In genomic region chr2:32816946-32817581, GRCm38 (mm10) we compare ENCODE assay signal across 8 mouse cellular contexts. TPM values are rescaled to one million over a fixed set of nuclear protein-coding genes. Genes with fewer than 3 reads are reported as not detected.
DNase-seq lines count a peak whose midpoint lies in the region; ATAC-seq and TF ChIP-seq lines count a peak whose summit lies in the region.

No protein-coding gene starts in this region.

- 23% methylated on average over 17 of the region's 17 CpGs for WGBS in lung, embryonic 15.5 days
- 33% methylated on average over 17 of the region's 17 CpGs for WGBS in stomach, embryonic 16.5 days
- WGBS in liver, postnatal 0 days (ENCODE audit: insufficient replicate concordance): 75% methylated on average over 17 of the region's 17 CpGs

- no peak overlapping the region for H3K9ac ChIP-seq in CH12.LX (ENCODE audit: insufficient read depth, low read depth)
- no peak overlapping the region for H3K9ac ChIP-seq in lung, embryonic 15.5 days
- H3K9ac ChIP-seq in stomach, embryonic 16.5 days (ENCODE audit: low read length): no peak overlapping the region
- no peak overlapping the region for H3K9ac ChIP-seq in liver, postnatal 0 days (replicated peaks)

- intact Hi-C loops in heart, postnatal 25 days (cut with DNase I): loop anchor here (5.0 kb wide), 1 partner anchor 110 kb away; no protein-coding TSS in a partner anchor

- H3K4me2 ChIP-seq in CH12.LX (ENCODE audit: insufficient read depth, low read depth, poor library complexity, severe bottlenecking): peak overlapping the region; percentile 44; the same call in 1 of the 2 replicates
- H3K4me2 ChIP-seq in lung, embryonic 15.5 days: peak overlapping the region; percentile 16; the same call in 1 of the 2 replicates
- no peak overlapping the region for H3K4me2 ChIP-seq in stomach, embryonic 16.5 days (ENCODE audit: low read depth, low read length)
- no peak overlapping the region for H3K4me2 ChIP-seq in liver, postnatal 0 days (ENCODE audit: low read depth, low read length)

- peaks cover 3 to 25% of the 10 kb centered on the region in 2 experiments for H3K4me1 ChIP-seq in CH12.LX (ENCODE audit: control insufficient read depth in 1 of 2, insufficient read depth in 2 of 2)
- H3K4me1 ChIP-seq in lung, embryonic 15.5 days: peaks cover 21% of the 10 kb centered on the region
- H3K4me1 ChIP-seq in stomach, embryonic 16.5 days (ENCODE audit: control insufficient read depth, insufficient read depth, low read length): no peaks in the 10 kb centered on the region
- no peaks in the 10 kb centered on the region; the same call in 1 of the 2 replicates for H3K4me1 ChIP-seq in liver, postnatal 0 days (ENCODE audit: insufficient read depth)

- no peaks in the 10 kb centered on the region for H3K79me2 ChIP-seq in CH12.LX (replicated peaks; ENCODE audit: control insufficient read depth, extremely low read depth, insufficient read depth, poor library complexity, severe bottlenecking)

- TF ChIP-seq EP300 in CH12.LX (IDR thresholded peaks at IDR 0.05; ENCODE audit: low read length): no peak
- no peak for TF ChIP-seq EP300 in liver, postnatal 0 days (IDR thresholded peaks at IDR 0.05; ENCODE audit: low read depth)

- H3K27me3 ChIP-seq in CH12.LX (replicated peaks): no peaks in the 10 kb centered on the region
- H3K27me3 ChIP-seq in lung, embryonic 15.5 days: no peaks in the 10 kb centered on the region
- H3K27me3 ChIP-seq in stomach, embryonic 16.5 days (ENCODE audit: control insufficient read depth, insufficient read depth, low read length): no peaks in the 10 kb centered on the region
- H3K27me3 ChIP-seq in liver, postnatal 0 days (ENCODE audit: insufficient read depth, low read length): no peaks in the 10 kb centered on the region

- in situ Hi-C loops in CH12.LX (cut with MboI; ENCODE audit: low pct_ligation_motif_present, low pct_unique_long_range_greater_than_20kb, low sequenced_read_pairs): no loop called here

- peak overlapping the region in 1 of 3 experiments; percentile 13 for H3K4me3 ChIP-seq in CH12.LX (replicated peaks in 1 of 3; ENCODE audit: low read depth in 2 of 3, low read length in 2 of 3, poor library complexity in 1 of 3)
- H3K4me3 ChIP-seq in lung, embryonic 15.5 days: no peak overlapping the region
- no peak overlapping the region for H3K4me3 ChIP-seq in stomach, embryonic 16.5 days (replicated peaks; ENCODE audit: low read length)
- H3K4me3 ChIP-seq in liver, postnatal 0 days (ENCODE audit: low read depth, low read length): no peak overlapping the region

- TF ChIP-seq POLR2A in CH12.LX (IDR thresholded peaks at IDR 0.05; ENCODE audit: low read depth, low read length): no peak

- peak; percentile 46 for DNase-seq in CH12.LX (ENCODE audit: extremely low read depth)
- DNase-seq in cerebellum, postnatal 14 days: peak; percentile 82 to 89
- DNase-seq in layer of hippocampus, adult 11-12 months (ENCODE audit: low spot score): peak; percentile 79
- DNase-seq in heart, postnatal 25 days (ENCODE audit: low spot score): no peak
- no peak for DNase-seq in liver, postnatal 0 days
- no peak for DNase-seq in spleen, postnatal 36 days (ENCODE audit: low spot score in 2 of 2)

- peaks cover 0 to 39% of the 10 kb centered on the region in 2 experiments for H3K36me3 ChIP-seq in CH12.LX (replicated peaks in 1 of 2; ENCODE audit: control insufficient read depth in 1 of 2, insufficient read depth in 1 of 2, low read length in 1 of 2)
- H3K36me3 ChIP-seq in lung, embryonic 15.5 days: 0 out of 2 replicates have a peak, but pooled peaks cover 2% of the 10 kb centered on the region
- no peaks in the 10 kb centered on the region for H3K36me3 ChIP-seq in stomach, embryonic 16.5 days (ENCODE audit: control insufficient read depth, insufficient read depth, low read length)
- H3K36me3 ChIP-seq in liver, postnatal 0 days (replicated peaks; ENCODE audit: insufficient read depth, low read length): 0 out of 2 replicates have a peak, but pooled peaks cover 3% of the 10 kb centered on the region

- dilution Hi-C loops in CH12.LX (cut with MboI; ENCODE audit: extremely low pct_ligation_motif_present, extremely low pct_unique_long_range_greater_than_20kb, low sequenced_read_pairs): no loop called here

- no peaks in the 10 kb centered on the region for H3K9me3 ChIP-seq in CH12.LX (replicated peaks; ENCODE audit: low read length)
- no peaks in the 10 kb centered on the region for H3K9me3 ChIP-seq in lung, embryonic 15.5 days
- H3K9me3 ChIP-seq in stomach, embryonic 16.5 days (replicated peaks; ENCODE audit: control insufficient read depth, low read length): no peaks in the 10 kb centered on the region
- H3K9me3 ChIP-seq in liver, postnatal 0 days (ENCODE audit: low read length): no peaks in the 10 kb centered on the region

- no peak overlapping the region for H3K27ac ChIP-seq in CH12.LX (ENCODE audit: insufficient read depth, low read depth)
- peak overlapping the region; percentile 26; the same call in 1 of the 2 replicates for H3K27ac ChIP-seq in lung, embryonic 15.5 days
- no peak overlapping the region for H3K27ac ChIP-seq in stomach, embryonic 16.5 days (ENCODE audit: low read length)
- H3K27ac ChIP-seq in liver, postnatal 0 days (ENCODE audit: low read depth): no peak overlapping the region

- TF ChIP-seq CTCF in CH12.LX (conservative IDR thresholded peaks at IDR 0.05 in 1 of 2, IDR thresholded peaks at IDR 0.05 in 1 of 2; ENCODE audit: low read depth in 2 of 2, low read length in 2 of 2): no peak
- no peak for TF ChIP-seq CTCF in liver, postnatal 0 days (IDR thresholded peaks at IDR 0.05; ENCODE audit: low read depth)

- TF ChIP-seq RAD21 in CH12.LX (IDR thresholded peaks at IDR 0.05; ENCODE audit: low read depth, low read length): no peak

- ATAC-seq in lung, embryonic 15.5 days (ENCODE audit: borderline replicate concordance, extremely low read depth, low FRiP score, low TSS enrichment): no peak
- 0 out of 2 replicates have a peak, but pooled peaks have one; percentile 37 for ATAC-seq in stomach, embryonic 16.5 days (ENCODE audit: insufficient read depth, low FRiP score)
- no peak for ATAC-seq in liver, postnatal 0 days

TF ChIP-seq in CH12.LX, 34 proteins besides CTCF, POLR2A, EP300 and RAD21 (continues in another document):
- TF ChIP-seq SMC3 (IDR thresholded peaks at IDR 0.05; ENCODE audit: low read depth, low read length): no peak
- no peak for TF ChIP-seq TCF12 (IDR thresholded peaks at IDR 0.05; ENCODE audit: low read depth, low read length)
- no peak for TF ChIP-seq MAFK (IDR thresholded peaks at IDR 0.05; ENCODE audit: insufficient replicate concordance, low read length)
- no peak for TF ChIP-seq NRF1 (IDR thresholded peaks at IDR 0.05; ENCODE audit: low read depth, low read length)
- no peak for TF ChIP-seq MEF2A (IDR thresholded peaks at IDR 0.05; ENCODE audit: borderline replicate concordance, low read depth, low read length)
- TF ChIP-seq USF1 (IDR thresholded peaks at IDR 0.05; ENCODE audit: low read depth, low read length): no peak
- TF ChIP-seq MXI1 (IDR thresholded peaks at IDR 0.05; ENCODE audit: low read depth, low read length): no peak
- no peak for TF ChIP-seq BHLHE40 (IDR thresholded peaks at IDR 0.05; ENCODE audit: low read depth, low read length)
- TF ChIP-seq ELF1 (IDR thresholded peaks at IDR 0.05; ENCODE audit: low read depth, low read length): no peak
- no peak for TF ChIP-seq UBTF (IDR thresholded peaks at IDR 0.05; ENCODE audit: low read depth, low read length)

RNA-seq across cellular contexts. Expression of gene Stxbp1, which starts 30.0 kb away (rescaled TPM):
- total RNA-seq in CH12.LX (2012; rRNA removed) (1.4 and 2.5 TPM in 2 replicates), CH12.LX (2014; rRNA removed) (1.5 and 1.6 TPM in 2 replicates)
- polyA plus RNA-seq in CH12.LX (2012; ENCODE audit: insufficient read length, low read depth): 8.3 and 10.4 TPM in 2 replicates
- 21.0 and 22.3 TPM in 2 replicates for polyA plus RNA-seq in lung, embryonic 15.5 days (2015; fragmentation: Nextera tagmentation; extraction: Ambion mirVana)
- polyA plus RNA-seq in stomach, embryonic 16.5 days (2015; fragmentation: Nextera tagmentation; extraction: Ambion mirVana): 20.8 and 23.2 TPM in 2 replicates
- total RNA-seq in heart, postnatal 25 days (2021): 10 to 100 TPM; 11.0 to 11.7 TPM
- polyA plus RNA-seq in liver, postnatal 0 days (2015; fragmentation: Nextera tagmentation; extraction: Ambion mirVana): 2.1 and 2.3 TPM in 2 replicates

RNA-seq across cellular contexts. Expression of gene Cfap157, which starts 32.8 kb away (rescaled TPM):
- total RNA-seq in CH12.LX (2012; rRNA removed) (not detected in 2 replicates), CH12.LX (2014; rRNA removed) (not detected in 2 replicates)
- polyA plus RNA-seq in CH12.LX (2012; ENCODE audit: insufficient read length, low read depth): 0.23 and 0.67 TPM in 2 replicates
- polyA plus RNA-seq in lung, embryonic 15.5 days (2015; fragmentation: Nextera tagmentation; extraction: Ambion mirVana): 1.1 and 1.3 TPM in 2 replicates
- polyA plus RNA-seq in stomach, embryonic 16.5 days (2015; fragmentation: Nextera tagmentation; extraction: Ambion mirVana): 0.10 and 0.41 TPM in 2 replicates
- total RNA-seq in heart, postnatal 25 days (2021): not detected
- 0.25 TPM in 1 of 2 replicates, not detected in the other for polyA plus RNA-seq in liver, postnatal 0 days (2015; fragmentation: Nextera tagmentation; extraction: Ambion mirVana)

RNA-seq across cellular contexts. Expression of gene Ptrh1, which starts 41.5 kb away (rescaled TPM):
- 9.2 and 11.1 TPM in 2 replicates for total RNA-seq in CH12.LX (2012; rRNA removed)
- total RNA-seq in CH12.LX (2014; rRNA removed): 1.4 and 1.7 TPM in 2 replicates
- polyA plus RNA-seq in CH12.LX (2012; ENCODE audit: insufficient read length, low read depth): 4.6 and 6.9 TPM in 2 replicates
- polyA plus RNA-seq in lung, embryonic 15.5 days (2015; fragmentation: Nextera tagmentation; extraction: Ambion mirVana): 4.9 and 5.4 TPM in 2 replicates
- polyA plus RNA-seq in stomach, embryonic 16.5 days (2015; fragmentation: Nextera tagmentation; extraction: Ambion mirVana): 3.9 and 6.7 TPM in 2 replicates
- total RNA-seq in heart, postnatal 25 days (2021): 1 to 10 TPM; 2.6 to 4.2 TPM
- 1.1 TPM in 2 replicates for polyA plus RNA-seq in liver, postnatal 0 days (2015; fragmentation: Nextera tagmentation; extraction: Ambion mirVana)

RNA-seq across cellular contexts. Expression of gene Ttc16, which starts 41.6 kb away (rescaled TPM):
- total RNA-seq in CH12.LX (2012; rRNA removed) (0.81 and 0.97 TPM in 2 replicates), CH12.LX (2014; rRNA removed) (0.11 TPM in 1 of 2 replicates, not detected in the other)
- 0.24 TPM in 1 of 2 replicates, not detected in the other for polyA plus RNA-seq in CH12.LX (2012; ENCODE audit: insufficient read length, low read depth)
- 0.43 and 0.69 TPM in 2 replicates for polyA plus RNA-seq in lung, embryonic 15.5 days (2015; fragmentation: Nextera tagmentation; extraction: Ambion mirVana)
- polyA plus RNA-seq in stomach, embryonic 16.5 days (2015; fragmentation: Nextera tagmentation; extraction: Ambion mirVana): 0.12 and 0.21 TPM in 2 replicates
- under 1 TPM; 0.10 to 0.17 TPM for total RNA-seq in heart, postnatal 25 days (2021)
- polyA plus RNA-seq in liver, postnatal 0 days (2015; fragmentation: Nextera tagmentation; extraction: Ambion mirVana): 0.08 TPM in 1 of 2 replicates, not detected in the other

RNA-seq across cellular contexts. Expression of gene Fam129b, which starts 58.9 kb away (rescaled TPM):
- total RNA-seq in CH12.LX (2012; rRNA removed): 0.55 and 0.80 TPM in 2 replicates
- total RNA-seq in CH12.LX (2014; rRNA removed): 0.19 and 0.26 TPM in 2 replicates
- polyA plus RNA-seq in CH12.LX (2012; ENCODE audit: insufficient read length, low read depth): 0.49 and 0.50 TPM in 2 replicates
- polyA plus RNA-seq in lung, embryonic 15.5 days (2015; fragmentation: Nextera tagmentation; extraction: Ambion mirVana): 114 and 117 TPM in 2 replicates
- 108 and 139 TPM in 2 replicates for polyA plus RNA-seq in stomach, embryonic 16.5 days (2015; fragmentation: Nextera tagmentation; extraction: Ambion mirVana)
- total RNA-seq in heart, postnatal 25 days (2021): 10 to 100 TPM; 23.8 to 31.9 TPM
- polyA plus RNA-seq in liver, postnatal 0 days (2015; fragmentation: Nextera tagmentation; extraction: Ambion mirVana): 5.2 and 5.9 TPM in 2 replicates

Comparison
In these comparisons a context has a peak if more than half of its experiments do, and no peak if none do; other contexts are left out.
1. DNase-seq: peak in CH12.LX (single experiment), cerebellum, postnatal 14 days (2 of 2) and layer of hippocampus, adult 11-12 months (single experiment); none in heart, postnatal 25 days (single experiment), liver, postnatal 0 days (single experiment) and spleen, postnatal 36 days (0 of 2).
2. H3K4me2 ChIP-seq: peak in CH12.LX (single experiment) and lung, embryonic 15.5 days (single experiment); none in stomach, embryonic 16.5 days (single experiment) and liver, postnatal 0 days (single experiment).